Mouse (Mus musculus): ENCODE data around the gene Rmi2. TPM values are rescaled to one million over a fixed set of nuclear protein-coding genes. Genes with fewer than 3 reads are reported as not detected.

Gene Rmi2
- polyA plus RNA-seq, 1 experiment: 0.16 TPM

- no peak for DNase-seq (ENCODE audit: extremely low spot score in 1 of 2, low spot score in 1 of 2)
Measured at GRCm38 (mm10) chr16:10911061-10911460, 76.2 kb downstream of the Rmi2 start.

GRCm38 (mm10) chr16:10915066-10915465 is 80.2 kb downstream of the Rmi2 start:
- no peak for DNase-seq (ENCODE audit: extremely low spot score in 1 of 2, low spot score in 1 of 2)

GRCm38 (mm10) chr16:10916271-10916670 is 81.4 kb downstream of the Rmi2 start:
- DNase-seq (ENCODE audit: extremely low spot score in 1 of 2, low spot score in 1 of 2): no peak

- no peak for DNase-seq (ENCODE audit: extremely low spot score in 1 of 2, low spot score in 1 of 2)
Measured at GRCm38 (mm10) chr16:10919856-10920255, 85.0 kb downstream of the Rmi2 start.

- DNase-seq (ENCODE audit: extremely low spot score in 1 of 2, low spot score in 1 of 2): no peak
Measured at GRCm38 (mm10) chr16:10923561-10923960, 88.7 kb downstream of the Rmi2 start.

- DNase-seq (ENCODE audit: extremely low spot score in 1 of 2, low spot score in 1 of 2): no peak
Measured at GRCm38 (mm10) chr16:10925591-10926180, 90.8 kb downstream of the Rmi2 start.

GRCm38 (mm10) chr16:10927026-10927425 is 92.2 kb downstream of the Rmi2 start:
- DNase-seq (ENCODE audit: extremely low spot score in 1 of 2, low spot score in 1 of 2): no peak

- DNase-seq (ENCODE audit: extremely low spot score in 1 of 2, low spot score in 1 of 2): no peak
Measured at GRCm38 (mm10) chr16:10933372-10933771, 98.5 kb downstream of the Rmi2 start.

- DNase-seq (ENCODE audit: extremely low spot score in 1 of 2, low spot score in 1 of 2): no peak
Measured at GRCm38 (mm10) chr16:10934047-10934446, 99.2 kb downstream of the Rmi2 start.

- DNase-seq (ENCODE audit: extremely low spot score in 1 of 2, low spot score in 1 of 2): no peak
Measured at GRCm38 (mm10) chr16:10936700-10937319, 102.0 kb downstream of the Rmi2 start.

GRCm38 (mm10) chr16:10937497-10937896 is 102.6 kb downstream of the Rmi2 start:
- DNase-seq (ENCODE audit: extremely low spot score in 1 of 2, low spot score in 1 of 2): no peak

GRCm38 (mm10) chr16:10939932-10940331 is 105.1 kb downstream of the Rmi2 start:
- DNase-seq (ENCODE audit: extremely low spot score in 1 of 2, low spot score in 1 of 2): no peak

- DNase-seq (ENCODE audit: extremely low spot score in 1 of 2, low spot score in 1 of 2): no peak
Measured at GRCm38 (mm10) chr16:10940661-10941060, 105.8 kb downstream of the Rmi2 start.

Other genes with a start within 250 kb of the Rmi2 start
- 0.88 and 1.2 TPM in 2 replicates for gene Socs1, start 49.5 kb upstream of the Rmi2 start, polyA plus RNA-seq (2012; rRNA removed)
- not detected in 2 replicates for gene Tnp2, start 46.4 kb upstream of the Rmi2 start, polyA plus RNA-seq (2012; rRNA removed)
- gene Prm3, start 44.1 kb upstream of the Rmi2 start, polyA plus RNA-seq (2012; rRNA removed): not detected in 2 replicates
- not detected in 2 replicates for gene Prm2, start 38.9 kb upstream of the Rmi2 start, polyA plus RNA-seq (2012; rRNA removed)
- not detected in 2 replicates for gene Prm1, start 29.2 kb upstream of the Rmi2 start, polyA plus RNA-seq (2012; rRNA removed)
- not detected in 2 replicates for gene Gm11172, start 22.1 kb upstream of the Rmi2 start, polyA plus RNA-seq (2012; rRNA removed)
- 201 and 227 TPM in 2 replicates for gene Snn, start 225.9 kb downstream of the Rmi2 start, polyA plus RNA-seq (2012; rRNA removed)
- gene Litaf, start 231.1 kb downstream of the Rmi2 start, polyA plus RNA-seq (2012; rRNA removed): 47.6 and 49.6 TPM in 2 replicates

Data from frontal cortex, adult 2 months (tissue).